Mouse (Mus musculus) megakaryocyte, embryonic 14.5 days (primary cell): ENCODE results near the gene Chrm2.

Source experiments
- FLI1 ChIP-seq: IDR thresholded peaks from 2 replicates; pipeline ENCODE4 v1.6.1; 2012; ENCODE audit warnings: low read length, inconsistent platforms, mixed read lengths
- GATA1 ChIP-seq: IDR thresholded peaks from 3 replicates; pipeline ENCODE4 v1.6.1; 2012; ENCODE audit warnings: mixed read lengths, low read length, inconsistent platforms, borderline replicate concordance

- TF ChIP-seq GATA1, result no peak
- TF ChIP-seq FLI1, result no peak
Observed at GRCm38 (mm10) chr6:36517242-36517641, 129.4 kb downstream of the Chrm2 start.
